8 mouse cellular contexts compared by ENCODE assay signal in genomic region chr8:88361708-88362428, GRCm38 (mm10). TPM values are rescaled to one million over a fixed set of nuclear protein-coding genes. Genes with fewer than 3 reads are reported as not detected.
DNase-seq lines count a peak whose midpoint lies in the region; ATAC-seq and TF ChIP-seq lines count a peak whose summit lies in the region.

TSS of gene Brd7 (minus strand) at chr8:88362194.

- peak within 1 kb of the TSS; percentile 86 for H3K4me2 ChIP-seq in embryonic facial prominence, embryonic 14.5 days (ENCODE audit: low read depth, low read length)
- H3K4me2 ChIP-seq in limb, embryonic 14.5 days (replicated peaks; ENCODE audit: low read depth, low read length, severe bottlenecking), result peak within 1 kb of the TSS; percentile 87
- H3K4me2 ChIP-seq in midbrain, embryonic 16.5 days (ENCODE audit: low read length), result peak within 1 kb of the TSS; percentile 97

- no peaks in the 10 kb centered on the region for H3K9me3 ChIP-seq in embryonic facial prominence, embryonic 14.5 days (ENCODE audit: control insufficient read depth, low read length)
- no peaks in the 10 kb centered on the region for H3K9me3 ChIP-seq in limb, embryonic 14.5 days (ENCODE audit: control insufficient read depth, low read length)
- H3K9me3 ChIP-seq in midbrain, embryonic 16.5 days (replicated peaks; ENCODE audit: control insufficient read depth, low read length, poor library complexity, severe bottlenecking), result no peaks in the 10 kb centered on the region

- TF ChIP-seq CTCF in bone marrow, adult 2 months (IDR thresholded peaks at IDR 0.05; ENCODE audit: control insufficient read depth, insufficient read depth, low read length), result peak; percentile 74
- TF ChIP-seq CTCF in spleen, adult 2 months (IDR thresholded peaks at IDR 0.05; ENCODE audit: extremely low read depth, insufficient read depth, insufficient read length, insufficient replicate concordance), result peak; percentile 78

- H3K4me3 ChIP-seq in bone marrow, adult 2 months (replicated peaks; ENCODE audit: control insufficient read depth, low read depth, low read length), result peak within 1 kb of the TSS; percentile 100
- H3K4me3 ChIP-seq in embryonic facial prominence, embryonic 14.5 days (ENCODE audit: low read depth, low read length), result peak within 1 kb of the TSS; percentile 92
- peak within 1 kb of the TSS; percentile 96 for H3K4me3 ChIP-seq in limb, embryonic 14.5 days (replicated peaks; ENCODE audit: low read length)
- H3K4me3 ChIP-seq in midbrain, embryonic 16.5 days (ENCODE audit: low read depth, low read length), result peak within 1 kb of the TSS; percentile 98
- H3K4me3 ChIP-seq in spleen, adult 2 months (ENCODE audit: extremely low read depth, insufficient read depth, insufficient read length), result peak within 1 kb of the TSS; percentile 99

- peak; percentile 89 for ATAC-seq in embryonic facial prominence, embryonic 14.5 days (ENCODE audit: low read depth)
- ATAC-seq in limb, embryonic 14.5 days (ENCODE audit: low FRiP score, low read depth), result peak; percentile 88
- peak; percentile 89 for ATAC-seq in midbrain, embryonic 16.5 days

- H3K36me3 ChIP-seq in embryonic facial prominence, embryonic 14.5 days (ENCODE audit: control insufficient read depth, insufficient read depth, low read length), result peaks cover 27% of the 10 kb centered on the region
- peaks cover 25% of the 10 kb centered on the region for H3K36me3 ChIP-seq in limb, embryonic 14.5 days (ENCODE audit: control insufficient read depth, insufficient read depth, low read length)
- H3K36me3 ChIP-seq in midbrain, embryonic 16.5 days (ENCODE audit: control insufficient read depth, insufficient read depth, low read length), result peaks cover 8% of the 10 kb centered on the region; the same call in 1 of the 2 replicates
- H3K36me3 ChIP-seq in spleen, adult 2 months (ENCODE audit: control insufficient read depth, insufficient read depth, low read length), result peaks cover 12% of the 10 kb centered on the region

- H3K9ac ChIP-seq in embryonic facial prominence, embryonic 14.5 days (ENCODE audit: low read depth, low read length), result peak within 1 kb of the TSS; percentile 98
- H3K9ac ChIP-seq in limb, embryonic 14.5 days (ENCODE audit: low read depth, low read length, severe bottlenecking), result peak within 1 kb of the TSS; percentile 99
- peak within 1 kb of the TSS; percentile 89 for H3K9ac ChIP-seq in midbrain, embryonic 16.5 days (ENCODE audit: low read depth, low read length)

- peak within 1 kb of the TSS; percentile 98 for H3K27ac ChIP-seq in bone marrow, adult 2 months (ENCODE audit: control insufficient read depth, insufficient read depth, low read depth, low read length, poor library complexity)
- H3K27ac ChIP-seq in embryonic facial prominence, embryonic 14.5 days (replicated peaks; ENCODE audit: low read depth, low read length), result peak within 1 kb of the TSS; percentile 84
- peak within 1 kb of the TSS; percentile 88 for H3K27ac ChIP-seq in limb, embryonic 14.5 days (replicated peaks; ENCODE audit: low read depth, low read length)
- H3K27ac ChIP-seq in midbrain, embryonic 16.5 days (ENCODE audit: low read length), result peak within 1 kb of the TSS; percentile 83
- H3K27ac ChIP-seq in spleen, adult 2 months (ENCODE audit: insufficient read depth, low read length), result peak within 1 kb of the TSS; percentile 99

- H3K4me1 ChIP-seq in bone marrow, adult 2 months (ENCODE audit: control insufficient read depth, insufficient read depth, low read length), result no peaks in the 10 kb centered on the region; the same call in 1 of the 2 replicates
- H3K4me1 ChIP-seq in embryonic facial prominence, embryonic 14.5 days (ENCODE audit: control insufficient read depth, insufficient read depth, low read length), result peaks cover 4% of the 10 kb centered on the region; the same call in 1 of the 2 replicates
- peaks cover 9% of the 10 kb centered on the region for H3K4me1 ChIP-seq in limb, embryonic 14.5 days (ENCODE audit: control insufficient read depth, insufficient read depth, low read length)
- H3K4me1 ChIP-seq in midbrain, embryonic 16.5 days (ENCODE audit: control insufficient read depth, insufficient read depth, low read length), result peaks cover 24% of the 10 kb centered on the region
- H3K4me1 ChIP-seq in spleen, adult 2 months (ENCODE audit: control insufficient read depth, insufficient read depth, insufficient read length), result peaks cover 8% of the 10 kb centered on the region; the same call in 1 of the 2 replicates

- peak; percentile 41; the same call in 1 of the 2 replicates for TF ChIP-seq POLR2A in bone marrow, adult 2 months (IDR thresholded peaks at IDR 0.05; ENCODE audit: borderline replicate concordance, control insufficient read depth, low read depth, low read length)
- TF ChIP-seq POLR2A in limb, embryonic 14.5 days (IDR thresholded peaks at IDR 0.05; ENCODE audit: borderline replicate concordance, extremely low read depth, insufficient read depth, insufficient read length), result no peak
- TF ChIP-seq POLR2A in spleen, adult 2 months (IDR thresholded peaks at IDR 0.05; ENCODE audit: low read depth, low read length), result no peak

- no peaks in the 10 kb centered on the region for H3K27me3 ChIP-seq in embryonic facial prominence, embryonic 14.5 days (replicated peaks; ENCODE audit: control insufficient read depth, insufficient read depth, low read length)
- no peaks in the 10 kb centered on the region for H3K27me3 ChIP-seq in limb, embryonic 14.5 days (ENCODE audit: control insufficient read depth, insufficient read depth, low read length)
- no peaks in the 10 kb centered on the region; the same call in 1 of the 2 replicates for H3K27me3 ChIP-seq in midbrain, embryonic 16.5 days (ENCODE audit: control insufficient read depth, insufficient read depth, low read depth, low read length)
- no peaks in the 10 kb centered on the region for H3K27me3 ChIP-seq in spleen, adult 2 months (ENCODE audit: control insufficient read depth, insufficient read depth, low read length)

- under 1% methylated on average over 85 of the region's 91 CpGs for WGBS in bone marrow, adult 2 months
- under 1% methylated on average over 42 of the region's 91 CpGs for WGBS in embryonic facial prominence, embryonic 14.5 days
- WGBS in limb, embryonic 14.5 days, result under 1% methylated on average over 57 of the region's 91 CpGs
- WGBS in midbrain, embryonic 16.5 days, result under 1% methylated on average over 79 of the region's 91 CpGs
- under 1% methylated on average over 73 of the region's 91 CpGs for WGBS in spleen, adult 2 months

- peak; percentile 66 for DNase-seq in 416B (ENCODE audit: low read depth)
- peak; percentile 74 for DNase-seq in embryonic facial prominence, embryonic 14.5 days (ENCODE audit: low spot score)
- peak; percentile 79 for DNase-seq in heart, adult 8-10 months (ENCODE audit: low spot score)
- peak; percentile 79 for DNase-seq in kidney, adult 9 months
- peak; percentile 66 for DNase-seq in limb, embryonic 14.5 days (ENCODE audit: low spot score)
- peak; percentile 56 to 76 for DNase-seq in spleen, adult 2 months (ENCODE audit: low read depth in 1 of 2, low spot score in 2 of 2)

RNA-seq across cellular contexts. Expression of gene Brd7, which starts in this region (rescaled TPM):
- polyA plus RNA-seq in bone marrow, adult 2 months (2011; ENCODE audit: insufficient read depth, insufficient read length, low replicate concordance, missing spikeins), result 128 and 151 TPM in 2 replicates
- polyA plus RNA-seq in embryonic facial prominence, embryonic 14.5 days (2014; fragmentation: Nextera tagmentation; extraction: Ambion mirVana), result 67.1 and 68.4 TPM in 2 replicates
- total RNA-seq in heart, adult 8-10 months (2022), result 10 to 100 TPM; 74.5 to 90.1 (median 75.6) TPM
- 51.2 and 73.6 TPM in 2 replicates for polyA plus RNA-seq in limb, embryonic 14.5 days (2012; rRNA removed)
- 77.7 and 81.9 TPM in 2 replicates for polyA plus RNA-seq in limb, embryonic 14.5 days (2014; fragmentation: Nextera tagmentation; extraction: Ambion mirVana)
- polyA plus RNA-seq in midbrain, embryonic 16.5 days (2015; fragmentation: Nextera tagmentation; extraction: Ambion mirVana), result 57.8 and 66.0 TPM in 2 replicates
- polyA plus RNA-seq in spleen, adult 2 months (2012; rRNA removed), result 9.2 and 13.0 TPM in 2 replicates

Comparison
In these comparisons a context has a peak if more than half of its experiments do, and no peak if none do; other contexts are left out.
1. Peak in every context shown above with its lines: DNase-seq, ATAC-seq, H3K4me3 ChIP-seq and H3K27ac ChIP-seq.